Mouse (Mus musculus): Measurements from ENCODE around the gene Pkdcc. TPM values are rescaled to one million over a fixed set of nuclear protein-coding genes. Genes with fewer than 3 reads are reported as not detected.

Pkdcc gene
- polyA plus RNA-seq, 1 experiment, result 7.3 TPM

DNA sequence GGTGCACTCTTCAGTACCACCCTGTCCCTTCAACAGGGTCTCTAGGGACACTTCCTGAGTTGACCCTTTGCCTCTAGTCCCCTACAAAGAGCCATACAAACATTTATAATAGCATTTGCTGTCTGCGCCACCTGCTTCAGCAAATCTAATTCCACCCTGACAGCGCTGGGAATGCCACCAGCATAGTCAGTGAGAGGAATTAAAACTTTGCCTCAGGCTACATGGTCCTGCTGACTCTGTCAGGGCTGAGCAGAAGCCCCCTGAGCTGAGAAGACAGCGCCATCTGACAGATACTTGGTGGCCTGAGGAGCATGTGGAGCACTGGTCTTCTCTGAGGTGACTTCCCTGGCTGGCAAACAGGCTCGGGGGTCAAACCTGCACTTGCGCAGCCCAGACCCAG lies 14.6 kb upstream of the Pkdcc start:
- H3K27ac ChIP-seq (replicated peaks; ENCODE audit: low read depth, low read length), result no peak overlapping the region
- no peaks in the 10 kb centered on the region for H3K4me1 ChIP-seq (ENCODE audit: control insufficient read depth, insufficient read depth, insufficient read length, low read length)
- no peak overlapping the region for H3K4me3 ChIP-seq (ENCODE audit: insufficient read depth, low read depth, low read length)

DNA sequence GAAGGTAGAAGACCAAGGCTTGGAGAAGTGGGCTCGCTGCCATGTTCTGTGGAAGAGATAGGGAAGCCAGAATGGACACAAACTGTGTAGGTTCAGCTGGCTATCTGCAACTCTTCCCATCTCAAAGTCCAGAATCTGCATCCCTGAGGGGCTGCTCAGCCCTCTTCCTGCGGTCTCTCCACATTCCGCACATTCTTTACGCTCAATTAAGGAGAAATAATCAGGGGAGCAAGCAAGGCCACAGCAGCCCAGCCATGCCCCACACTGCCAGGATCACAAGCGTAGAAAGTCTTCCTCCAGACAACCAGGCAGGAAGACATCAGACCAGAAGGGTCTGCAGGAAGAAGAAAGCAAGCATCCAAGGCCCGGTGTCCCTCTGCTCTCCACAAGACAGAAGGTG lies 13.8 kb upstream of the Pkdcc start:
- Histone ChIP-seq H3K27ac (replicated peaks; ENCODE audit: low read depth, low read length) (no peak overlapping the region), H3K4me1 (ENCODE audit: control insufficient read depth, insufficient read depth, insufficient read length, low read length) (no peaks in the 10 kb centered on the region), H3K4me3 (ENCODE audit: insufficient read depth, low read depth, low read length) (no peak overlapping the region)

DNA sequence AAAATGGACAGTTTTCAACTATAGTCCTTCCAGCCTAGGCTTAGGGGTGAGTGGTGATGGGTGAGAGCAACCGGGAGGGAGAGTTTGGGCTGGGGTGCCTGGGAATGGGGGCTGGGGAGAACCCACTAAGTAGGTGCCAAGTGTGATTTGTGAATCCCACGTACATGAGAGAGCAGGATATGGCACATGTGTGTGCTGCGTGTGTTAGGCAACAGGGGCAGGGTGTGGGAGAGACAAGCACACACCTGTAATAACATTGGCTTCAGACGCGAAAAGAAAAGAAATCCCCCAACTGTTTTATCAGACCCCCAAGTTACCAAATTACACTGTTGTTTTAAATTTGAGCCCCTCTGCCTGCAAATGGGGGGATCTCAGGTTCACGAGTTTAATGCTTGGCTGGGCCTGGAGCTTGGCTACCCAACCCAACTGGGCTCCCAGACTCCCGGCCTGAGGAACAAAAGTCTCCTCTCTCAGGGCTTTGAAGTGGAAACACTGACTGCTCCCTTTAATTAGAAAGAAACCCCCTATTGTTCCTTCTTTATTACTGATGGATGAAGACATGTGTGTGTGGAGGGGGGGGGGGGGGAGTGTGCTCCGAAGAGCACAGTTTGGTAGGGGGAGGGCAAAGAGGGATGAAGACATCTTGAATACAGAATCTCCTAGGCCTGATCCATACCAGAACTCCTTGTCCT lies 11.3 kb upstream of the Pkdcc start:
- H3K4me3 ChIP-seq (ENCODE audit: insufficient read depth, low read depth, low read length), result no peak overlapping the region
- H3K27ac ChIP-seq (replicated peaks; ENCODE audit: low read depth, low read length), result no peak overlapping the region
- no peaks in the 10 kb centered on the region; the same call in 1 of the 2 replicates for H3K4me1 ChIP-seq (ENCODE audit: control insufficient read depth, insufficient read depth, insufficient read length, low read length)

DNA sequence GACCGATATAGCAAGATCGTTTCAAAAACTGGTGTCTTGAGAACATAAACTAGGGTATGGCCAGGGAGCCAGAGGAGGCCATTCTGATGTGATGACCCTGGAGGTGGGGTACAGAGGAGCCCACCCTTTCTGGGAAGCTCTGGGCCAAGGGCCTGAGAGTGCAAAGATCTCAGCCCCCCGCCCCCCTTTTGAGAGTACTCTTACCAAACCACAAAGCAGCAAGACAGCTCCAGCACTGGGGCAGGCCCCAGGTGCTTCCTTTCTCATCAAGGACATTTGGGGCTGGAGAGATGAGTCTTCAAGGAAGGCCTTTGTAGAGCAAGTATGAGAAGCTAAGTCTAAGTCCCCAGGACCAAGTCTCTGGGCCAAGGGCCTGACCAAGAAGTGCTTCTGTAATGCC lies 7.8 kb upstream of the Pkdcc start:
- Histone ChIP-seq H3K4me3 (ENCODE audit: insufficient read depth, low read depth, low read length) (no peak overlapping the region), H3K27ac (replicated peaks; ENCODE audit: low read depth, low read length) (no peak overlapping the region)

DNA sequence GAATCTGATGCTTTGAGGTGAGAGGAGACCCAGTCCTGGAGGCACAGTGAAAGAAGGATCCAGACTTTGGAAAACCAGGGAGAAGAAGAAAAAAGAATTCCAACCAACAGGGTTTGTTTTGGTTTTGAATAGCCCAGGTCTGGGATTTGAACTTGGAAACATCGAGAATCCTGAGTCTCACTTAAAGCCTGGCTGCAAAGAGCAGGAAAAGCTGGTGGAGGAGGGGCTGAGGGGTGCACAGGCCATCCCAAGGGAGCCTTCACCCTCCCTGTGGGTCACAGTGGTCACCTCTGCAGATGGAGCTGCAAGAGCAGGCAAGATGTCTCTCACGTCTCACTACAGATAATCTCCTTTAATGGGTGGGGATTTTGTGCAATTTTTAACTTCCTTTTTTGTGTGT lies 6.6 kb upstream of the Pkdcc start:
- no peak overlapping the region for H3K27ac ChIP-seq (replicated peaks; ENCODE audit: low read depth, low read length)
- no peaks in the 10 kb centered on the region; the same call in 1 of the 2 replicates for H3K4me1 ChIP-seq (ENCODE audit: control insufficient read depth, insufficient read depth, insufficient read length, low read length)
- no peak overlapping the region for H3K4me3 ChIP-seq (ENCODE audit: insufficient read depth, low read depth, low read length)

More for the DNA sequence above, 7.8 kb upstream of the Pkdcc start:
- no peaks in the 10 kb centered on the region; the same call in 1 of the 2 replicates for H3K4me1 ChIP-seq (ENCODE audit: control insufficient read depth, insufficient read depth, insufficient read length, low read length)

DNA sequence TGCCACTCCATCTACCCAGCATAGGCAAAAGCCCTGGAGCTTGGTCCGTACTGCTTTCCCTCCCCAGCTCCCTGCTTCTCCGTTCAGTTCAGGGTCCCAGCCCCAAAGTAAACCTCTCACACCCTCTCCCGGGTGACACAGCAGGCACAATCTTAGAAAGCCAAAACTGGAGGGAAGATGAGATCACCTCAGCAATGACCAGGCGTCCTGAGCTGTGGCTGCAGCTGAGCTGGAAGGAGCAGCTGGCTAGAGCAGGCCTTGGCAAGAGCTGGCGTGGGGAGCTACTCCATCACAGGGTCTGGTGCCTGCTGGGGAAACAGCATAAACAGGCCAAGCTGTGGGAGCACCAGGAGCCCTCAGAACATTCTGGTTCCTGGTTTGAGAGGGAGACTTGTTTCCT lies 4.6 kb upstream of the Pkdcc start:
- Histone ChIP-seq H3K4me1 (ENCODE audit: control insufficient read depth, insufficient read depth, insufficient read length, low read length) (no peaks in the 10 kb centered on the region; the same call in 1 of the 2 replicates), H3K27ac (replicated peaks; ENCODE audit: low read depth, low read length) (no peak overlapping the region), H3K4me3 (ENCODE audit: insufficient read depth, low read depth, low read length) (no peak overlapping the region)

DNA sequence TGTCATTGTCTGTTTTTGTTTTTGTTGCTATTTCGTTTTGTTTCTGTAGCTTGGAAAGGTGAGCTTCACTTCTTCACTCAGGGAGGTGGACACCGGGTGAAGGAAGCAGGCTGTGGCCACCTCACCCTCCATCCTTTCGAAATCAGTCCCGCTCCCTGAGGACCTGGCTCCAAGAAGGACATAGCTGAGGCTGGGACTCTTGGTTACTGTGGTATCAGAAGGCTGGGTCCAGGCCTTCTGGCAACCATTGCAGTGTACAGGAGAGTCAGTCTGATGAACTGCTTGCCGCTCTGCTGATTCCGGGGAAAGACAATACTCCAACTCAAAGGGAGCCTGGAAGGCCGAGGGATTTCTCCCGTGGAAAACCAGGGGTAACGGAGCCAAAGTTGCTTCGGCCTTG lies 3.9 kb upstream of the Pkdcc start:
- no peak overlapping the region for H3K4me3 ChIP-seq (ENCODE audit: insufficient read depth, low read depth, low read length)
- H3K27ac ChIP-seq (replicated peaks; ENCODE audit: low read depth, low read length), result no peak overlapping the region
- no peaks in the 10 kb centered on the region; the same call in 1 of the 2 replicates for H3K4me1 ChIP-seq (ENCODE audit: control insufficient read depth, insufficient read depth, insufficient read length, low read length)

DNA sequence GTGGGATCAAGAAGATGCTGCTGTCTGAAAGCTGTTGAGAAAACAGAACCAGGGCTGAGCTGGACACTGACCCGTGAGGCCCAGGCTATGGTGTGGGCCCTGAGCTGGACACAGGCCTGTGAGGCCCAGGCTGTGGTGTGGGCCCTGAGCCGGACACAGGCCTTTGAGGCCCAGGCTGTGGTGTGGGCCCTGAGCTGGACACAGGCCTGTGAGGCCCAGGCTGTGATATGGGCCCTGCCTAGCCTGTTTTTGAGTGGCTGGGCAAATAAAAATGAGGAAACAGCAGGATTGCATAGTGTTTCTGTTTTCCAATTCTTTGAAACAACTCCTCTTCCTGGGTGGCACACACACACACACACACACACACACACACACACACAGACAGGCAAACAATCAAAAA lies 2.7 kb upstream of the Pkdcc start:
- peak overlapping the region; percentile 13 for H3K27ac ChIP-seq (replicated peaks; ENCODE audit: low read depth, low read length)
- no peak overlapping the region for H3K4me3 ChIP-seq (ENCODE audit: insufficient read depth, low read depth, low read length)

DNA sequence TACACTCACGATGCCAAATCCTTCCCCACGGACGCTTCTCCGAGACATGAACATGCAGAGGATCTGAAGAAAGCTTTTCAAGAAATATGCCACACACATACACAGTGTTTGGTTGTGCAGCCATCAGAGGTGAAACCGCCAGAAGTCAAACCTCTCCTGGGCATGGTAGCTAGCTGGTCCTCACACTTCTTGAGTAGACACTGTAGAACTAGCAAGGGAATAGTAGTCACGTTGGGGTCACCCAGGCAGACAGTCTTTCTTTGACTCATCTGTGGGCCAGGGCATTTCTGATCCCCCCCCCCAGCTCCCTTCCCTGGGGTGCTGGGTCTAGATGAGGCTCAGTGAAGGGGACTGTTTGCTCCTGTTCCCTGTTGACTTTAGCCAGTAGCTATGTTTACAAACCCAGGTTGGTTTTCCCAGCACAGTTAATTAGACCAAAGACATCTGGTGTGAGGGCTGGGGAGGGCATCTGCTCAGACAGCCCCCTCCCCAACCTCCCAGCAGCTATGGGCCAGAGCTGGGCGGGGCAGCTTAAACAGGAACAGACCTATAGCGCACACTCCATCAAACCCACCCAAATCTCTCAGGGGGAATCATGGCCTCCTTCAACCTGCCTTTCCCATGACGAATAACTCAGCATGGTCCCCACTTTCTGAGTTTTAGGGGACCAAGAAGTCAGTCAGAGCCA lies 1.7 kb upstream of the Pkdcc start:
- Histone ChIP-seq H3K4me1 (ENCODE audit: control insufficient read depth, insufficient read depth, insufficient read length, low read length) (peaks cover 6% of the 10 kb centered on the region), H3K27ac (replicated peaks; ENCODE audit: low read depth, low read length) (peak overlapping the region; percentile 14), H3K4me3 (ENCODE audit: insufficient read depth, low read depth, low read length) (peak overlapping the region; percentile 67)

More for the DNA sequence above, 2.7 kb upstream of the Pkdcc start:
- H3K4me1 ChIP-seq (ENCODE audit: control insufficient read depth, insufficient read depth, insufficient read length, low read length), result peaks cover 3% of the 10 kb centered on the region

DNA sequence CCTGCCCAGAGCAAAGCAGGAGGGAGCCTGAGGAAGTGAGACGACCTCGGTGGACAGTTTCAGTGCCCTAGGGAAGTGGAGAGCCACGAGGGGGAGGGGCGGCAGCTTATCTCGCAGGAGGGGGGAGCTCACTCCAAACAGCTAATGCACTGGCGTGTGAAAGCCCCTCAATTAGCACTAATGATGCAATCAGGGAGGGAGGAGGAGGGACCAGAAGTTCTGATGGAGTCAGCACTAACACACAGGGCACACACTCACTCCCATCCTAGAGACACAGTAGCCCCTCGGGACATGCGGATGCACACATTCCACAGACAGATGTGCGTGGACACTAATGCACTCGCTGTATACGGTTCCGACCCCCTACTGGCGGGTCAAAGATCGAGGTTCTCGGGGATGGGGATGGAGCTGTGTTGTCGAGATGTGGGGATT lies 915 bp upstream of the Pkdcc start:
- H3K27ac ChIP-seq (replicated peaks; ENCODE audit: low read depth, low read length), result peak overlapping the region; percentile 57
- H3K4me3 ChIP-seq (ENCODE audit: insufficient read depth, low read depth, low read length), result peak overlapping the region; percentile 67
- peaks cover 6% of the 10 kb centered on the region; the same call in 1 of the 2 replicates for H3K4me1 ChIP-seq (ENCODE audit: control insufficient read depth, insufficient read depth, insufficient read length, low read length)

DNA sequence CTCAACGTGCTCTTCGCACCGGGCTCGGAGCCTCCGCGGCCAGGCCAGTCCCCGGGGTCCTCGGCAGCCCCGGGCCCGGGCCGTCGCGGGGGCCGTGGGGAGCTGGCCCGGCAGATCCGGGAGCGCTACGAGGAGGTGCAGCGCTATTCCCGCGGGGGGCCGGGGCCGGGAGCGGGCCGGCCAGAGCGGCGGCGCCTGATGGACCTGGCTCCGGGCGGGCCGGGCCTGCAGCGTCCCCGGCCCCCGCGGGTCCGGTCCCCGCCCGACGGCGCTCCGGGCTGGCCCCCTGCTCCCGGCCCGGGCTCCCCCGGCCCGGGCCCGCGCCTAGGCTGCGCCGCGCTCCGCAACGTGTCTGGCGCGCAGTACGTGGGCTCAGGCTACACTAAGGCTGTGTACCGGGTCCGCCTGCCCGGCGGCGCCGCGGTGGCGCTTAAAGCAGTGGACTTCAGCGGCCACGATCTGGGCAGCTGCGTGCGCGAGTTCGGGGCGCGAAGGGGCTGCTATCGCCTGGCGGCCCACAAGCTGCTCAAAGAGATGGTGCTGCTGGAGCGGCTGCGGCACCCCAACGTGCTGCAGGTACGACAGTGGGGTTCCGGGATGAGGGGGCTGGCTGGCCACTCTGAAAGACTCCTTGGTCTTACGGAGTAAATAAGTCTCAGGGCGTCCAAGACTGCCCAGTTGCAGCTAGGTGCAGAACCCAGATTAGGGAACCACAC lies 595 bp downstream of the Pkdcc start:
- Histone ChIP-seq H3K27ac (replicated peaks; ENCODE audit: low read depth, low read length) (no peak overlapping the region), H3K4me3 (ENCODE audit: insufficient read depth, low read depth, low read length) (peak overlapping the region; percentile 83), H3K4me1 (ENCODE audit: control insufficient read depth, insufficient read depth, insufficient read length, low read length) (peaks cover 6% of the 10 kb centered on the region; the same call in 1 of the 2 replicates)

DNA sequence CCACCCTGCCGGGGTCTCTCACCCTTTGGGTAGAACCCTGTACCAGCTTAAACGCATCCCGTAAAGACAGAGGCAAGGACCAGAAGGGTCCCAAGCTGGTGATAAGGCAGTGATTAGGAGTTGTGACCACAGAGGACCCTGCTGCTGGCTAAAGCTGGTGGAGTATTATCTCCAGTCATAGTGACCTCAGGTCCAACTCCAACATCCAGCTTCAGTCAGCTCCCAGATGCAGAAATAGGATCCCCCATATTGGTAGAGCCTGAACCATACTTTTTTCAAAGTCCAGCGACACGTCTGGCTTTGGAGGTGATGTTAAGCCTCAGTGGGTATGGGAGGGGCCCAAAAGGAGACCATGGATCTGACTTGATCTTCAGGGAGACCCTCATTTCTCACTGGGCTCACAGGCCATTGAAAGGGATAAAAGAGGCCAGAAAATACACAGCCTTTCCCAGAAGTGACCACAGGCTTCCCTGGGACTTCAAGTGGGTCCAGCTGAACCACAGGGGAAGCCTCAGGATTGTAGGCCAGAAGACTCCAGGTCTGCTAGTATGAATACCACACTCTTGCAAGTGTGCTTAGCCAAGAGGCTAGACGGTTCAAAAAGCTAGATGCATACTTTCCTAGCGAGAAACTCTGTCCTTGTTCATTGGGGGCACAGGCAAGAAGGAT lies 1.3 kb downstream of the Pkdcc start:
- no peak overlapping the region for H3K27ac ChIP-seq (replicated peaks; ENCODE audit: low read depth, low read length)
- peak overlapping the region; percentile 83 for H3K4me3 ChIP-seq (ENCODE audit: insufficient read depth, low read depth, low read length)
- peaks cover 6% of the 10 kb centered on the region; the same call in 1 of the 2 replicates for H3K4me1 ChIP-seq (ENCODE audit: control insufficient read depth, insufficient read depth, insufficient read length, low read length)

DNA sequence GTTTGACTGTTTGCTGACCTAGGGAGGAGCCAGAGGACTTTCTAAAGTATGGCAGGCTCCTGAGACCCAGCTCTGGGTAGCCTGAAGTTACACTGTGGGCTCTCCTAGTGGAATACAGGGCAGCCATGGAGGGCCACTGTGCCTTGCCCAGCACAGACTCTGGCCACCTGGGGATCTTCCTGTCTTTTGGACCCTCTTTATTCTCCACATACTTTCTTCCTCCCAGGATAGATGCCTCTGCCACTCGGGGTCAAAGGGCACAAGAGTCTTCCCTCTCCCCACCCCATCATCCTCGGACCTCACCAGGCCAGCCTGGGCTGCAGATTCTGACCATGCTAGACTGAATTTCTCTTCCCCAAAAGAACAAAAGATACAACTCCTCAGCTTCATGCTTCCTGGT lies 3.1 kb downstream of the Pkdcc start:
- Histone ChIP-seq H3K4me3 (ENCODE audit: insufficient read depth, low read depth, low read length) (no peak overlapping the region), H3K27ac (replicated peaks; ENCODE audit: low read depth, low read length) (no peak overlapping the region), H3K4me1 (ENCODE audit: control insufficient read depth, insufficient read depth, insufficient read length, low read length) (peaks cover 6% of the 10 kb centered on the region; the same call in 1 of the 2 replicates)

DNA sequence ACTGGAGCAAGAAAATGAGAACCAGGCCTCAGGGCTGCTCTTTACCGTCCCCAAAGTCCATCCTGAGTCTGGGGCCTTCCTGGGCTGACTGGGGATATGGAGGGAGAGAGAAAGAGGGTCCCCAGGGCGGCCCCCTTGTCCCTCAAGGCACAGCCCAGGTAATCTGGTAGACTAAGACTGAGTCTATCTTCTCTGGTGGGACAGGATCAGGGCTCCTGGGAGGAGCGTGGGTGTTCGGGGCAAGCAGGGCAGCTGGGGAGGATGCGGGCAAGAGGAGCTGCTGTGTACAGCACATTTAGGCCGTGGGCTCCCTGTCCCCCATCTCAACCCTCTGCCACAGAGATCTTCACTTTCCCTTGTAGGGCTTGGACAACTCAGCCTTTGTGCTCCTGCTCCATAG lies 3.6 kb downstream of the Pkdcc start:
- Histone ChIP-seq H3K27ac (replicated peaks; ENCODE audit: low read depth, low read length) (no peak overlapping the region), H3K4me1 (ENCODE audit: control insufficient read depth, insufficient read depth, insufficient read length, low read length) (peaks cover 6% of the 10 kb centered on the region; the same call in 1 of the 2 replicates)

More for the DNA sequence above, 3.6 kb downstream of the Pkdcc start:
- H3K4me3 ChIP-seq (ENCODE audit: insufficient read depth, low read depth, low read length), result 0 out of 2 replicates have a peak overlapping the region, but pooled peaks have one; percentile 8
